Comparison of ENCODE assay signal across 8 mouse cellular contexts in genomic region chr10:81266211-81267105, GRCm38 (mm10). TPM values are rescaled to one million over a fixed set of nuclear protein-coding genes. Genes with fewer than 3 reads are reported as not detected.
A peak's percentile ranks its signal among the peaks of the same experiment; 100 is the strongest.
DNase-seq lines count a peak whose midpoint lies in the region; ATAC-seq and TF ChIP-seq lines count a peak whose summit lies in the region.

Gene Mrpl54, minus strand, starts transcription at chr10:81266934.
Gene Apba3, plus strand, starts transcription at chr10:81266960.

- H3K9me3 ChIP-seq in forebrain, embryonic 10.5 days: no peaks in the 10 kb centered on the region
- H3K9me3 ChIP-seq in heart, embryonic 15.5 days (replicated peaks): no peaks in the 10 kb centered on the region
- no peaks in the 10 kb centered on the region for H3K9me3 ChIP-seq in liver, embryonic 14.5 days (ENCODE audit: control insufficient read depth, low read length)
- H3K9me3 ChIP-seq in neural tube, embryonic 11.5 days (ENCODE audit: control insufficient read depth, low read length): no peaks in the 10 kb centered on the region
- H3K9me3 ChIP-seq in stomach, postnatal 0 days (ENCODE audit: control insufficient read depth, low read length): no peaks in the 10 kb centered on the region

- peak within 1 kb of the TSS; percentile 78 for H3K4me3 ChIP-seq in forebrain, embryonic 10.5 days
- peak within 1 kb of the TSS; percentile 78 for H3K4me3 ChIP-seq in heart, embryonic 15.5 days
- H3K4me3 ChIP-seq in liver, embryonic 14.5 days (ENCODE audit: insufficient read depth in 1 of 2, low read depth in 2 of 2, low read length in 2 of 2): peak within 1 kb of the TSS; percentile 76 to 80
- peak within 1 kb of the TSS; percentile 65 for H3K4me3 ChIP-seq in neural tube, embryonic 11.5 days (ENCODE audit: low read depth, low read length)
- H3K4me3 ChIP-seq in stomach, postnatal 0 days (ENCODE audit: low read depth, low read length): peak within 1 kb of the TSS; percentile 65

- H3K4me1 ChIP-seq in forebrain, embryonic 10.5 days: peaks cover 30% of the 10 kb centered on the region
- H3K4me1 ChIP-seq in heart, embryonic 15.5 days (replicated peaks): peaks cover 24% of the 10 kb centered on the region
- H3K4me1 ChIP-seq in liver, embryonic 14.5 days (replicated peaks; ENCODE audit: control insufficient read depth in 2 of 2, insufficient read depth in 2 of 2, low read length in 1 of 2): peaks cover 4 to 11% of the 10 kb centered on the region in 2 experiments
- H3K4me1 ChIP-seq in neural tube, embryonic 11.5 days (ENCODE audit: control insufficient read depth, insufficient read depth, low read length): peaks cover 8% of the 10 kb centered on the region
- peaks cover 2% of the 10 kb centered on the region; the same call in 1 of the 2 replicates for H3K4me1 ChIP-seq in stomach, postnatal 0 days (replicated peaks; ENCODE audit: control insufficient read depth, insufficient read depth)

- peak within 1 kb of the TSS; percentile 75 for H3K9ac ChIP-seq in heart, embryonic 15.5 days
- H3K9ac ChIP-seq in liver, embryonic 14.5 days (replicated peaks): peak within 1 kb of the TSS; percentile 65
- H3K9ac ChIP-seq in neural tube, embryonic 11.5 days (ENCODE audit: low read length): peak within 1 kb of the TSS; percentile 84
- peak within 1 kb of the TSS; percentile 70 for H3K9ac ChIP-seq in stomach, postnatal 0 days (ENCODE audit: low read length)

- TF ChIP-seq CTCF in liver, embryonic 14.5 days (IDR thresholded peaks at IDR 0.05; ENCODE audit: low read depth): peak; percentile 14; the same call in 1 of the 2 replicates
- no peak for TF ChIP-seq CTCF in stomach, postnatal 0 days (IDR thresholded peaks at IDR 0.05; ENCODE audit: low read depth)

- H3K36me3 ChIP-seq in forebrain, embryonic 10.5 days (replicated peaks): peaks cover 65% of the 10 kb centered on the region
- peaks cover 22% of the 10 kb centered on the region for H3K36me3 ChIP-seq in heart, embryonic 15.5 days
- H3K36me3 ChIP-seq in liver, embryonic 14.5 days (replicated peaks; ENCODE audit: control insufficient read depth, insufficient read depth, low read depth): peaks cover 4% of the 10 kb centered on the region; the same call in 1 of the 2 replicates
- H3K36me3 ChIP-seq in neural tube, embryonic 11.5 days (ENCODE audit: control insufficient read depth, insufficient read depth, low read length): peaks cover 13% of the 10 kb centered on the region
- H3K36me3 ChIP-seq in stomach, postnatal 0 days (ENCODE audit: control insufficient read depth, insufficient read depth, low read length): peaks cover 17% of the 10 kb centered on the region

- TF ChIP-seq EP300 in liver, embryonic 14.5 days (IDR thresholded peaks at IDR 0.05; ENCODE audit: low read depth): no peak
- peak; percentile 85 for TF ChIP-seq EP300 in stomach, postnatal 0 days (optimal IDR thresholded peaks at IDR 0.05)

- peak; percentile 97 for DNase-seq in c-Kit-negative CD71-positive TER-119-positive erythroid progenitor cells, embryonic 14.5 days (ENCODE audit: low read depth, low spot score)
- peak; percentile 94 for DNase-seq in forebrain, embryonic 10.5 days (ENCODE audit: extremely low spot score, low spot score)
- peak; percentile 97 to 98 for DNase-seq in kidney, postnatal 25 days
- DNase-seq in liver, embryonic 14.5 days (ENCODE audit: low read depth in 3 of 3, low spot score in 3 of 3): peak; percentile 89 to 94 (median 91)
- DNase-seq in neural tube, embryonic 11.5 days (ENCODE audit: low spot score): peak; percentile 98
- DNase-seq in stomach, postnatal 0 days (ENCODE audit: low spot score): peak; percentile 95

- no peaks in the 10 kb centered on the region for H3K27me3 ChIP-seq in forebrain, embryonic 10.5 days (ENCODE audit: poor library complexity, severe bottlenecking)
- H3K27me3 ChIP-seq in heart, embryonic 15.5 days: no peaks in the 10 kb centered on the region
- H3K27me3 ChIP-seq in liver, embryonic 14.5 days (ENCODE audit: control insufficient read depth, insufficient read depth, low read length): no peaks in the 10 kb centered on the region
- H3K27me3 ChIP-seq in neural tube, embryonic 11.5 days (ENCODE audit: control insufficient read depth, insufficient read depth, low read length): no peaks in the 10 kb centered on the region
- H3K27me3 ChIP-seq in stomach, postnatal 0 days (ENCODE audit: control insufficient read depth, insufficient read depth, low read length): no peaks in the 10 kb centered on the region

- ATAC-seq in CD4-positive, CD25-positive, alpha-beta regulatory T cell, adult 4 months: peak; percentile 88
- ATAC-seq in heart, embryonic 15.5 days (replicated peaks; ENCODE audit: insufficient number of reproducible peaks, insufficient read depth, low FRiP score, low read depth): peak; percentile 93
- peak; percentile 97 for ATAC-seq in liver, embryonic 14.5 days (ENCODE audit: insufficient read depth)
- ATAC-seq in neural tube, embryonic 11.5 days (ENCODE audit: insufficient read depth, low FRiP score, low TSS enrichment): peak; percentile 91
- ATAC-seq in stomach, postnatal 0 days (ENCODE audit: low FRiP score, low TSS enrichment): peak; percentile 92

- WGBS in forebrain, embryonic 10.5 days: under 1% methylated on average over 48 of the region's 48 CpGs
- under 1% methylated on average over 48 of the region's 48 CpGs for WGBS in heart, embryonic 15.5 days
- WGBS in liver, embryonic 14.5 days (ENCODE audit: insufficient replicate concordance): under 1% methylated on average over 48 of the region's 48 CpGs
- 1% methylated on average over 48 of the region's 48 CpGs for WGBS in neural tube, embryonic 11.5 days
- under 1% methylated on average over 48 of the region's 48 CpGs for WGBS in stomach, postnatal 0 days

- peak within 1 kb of the TSS; percentile 95 for H3K27ac ChIP-seq in forebrain, embryonic 10.5 days
- H3K27ac ChIP-seq in heart, embryonic 15.5 days: peak within 1 kb of the TSS; percentile 83
- peak within 1 kb of the TSS; percentile 43 for H3K27ac ChIP-seq in liver, embryonic 14.5 days
- peak within 1 kb of the TSS; percentile 65; the same call in 1 of the 2 replicates for H3K27ac ChIP-seq in neural tube, embryonic 11.5 days (ENCODE audit: low read depth, low read length)
- peak within 1 kb of the TSS; percentile 82 for H3K27ac ChIP-seq in stomach, postnatal 0 days (replicated peaks)

- H3K4me2 ChIP-seq in heart, embryonic 15.5 days: peak within 1 kb of the TSS; percentile 78
- peak within 1 kb of the TSS; percentile 72 for H3K4me2 ChIP-seq in liver, embryonic 14.5 days (ENCODE audit: low read depth)
- H3K4me2 ChIP-seq in neural tube, embryonic 11.5 days (ENCODE audit: low read depth): peak within 1 kb of the TSS; percentile 72
- peak within 1 kb of the TSS; percentile 64 for H3K4me2 ChIP-seq in stomach, postnatal 0 days (replicated peaks; ENCODE audit: low read depth)

RNA-seq across cellular contexts. Expression of gene Mrpl54, which starts in this region (rescaled TPM):
- polyA plus RNA-seq in CD4-positive, CD25-positive, alpha-beta regulatory T cell, adult 4 months (2017; shearing (Covaris generic)): 100 to 1,000 TPM; 111 to 132 TPM
- 217 TPM in 2 replicates for polyA plus RNA-seq in forebrain, embryonic 10.5 days (2016; fragmentation: Nextera tagmentation; extraction: Ambion mirVana)
- 208 and 226 TPM in 2 replicates for polyA plus RNA-seq in heart, embryonic 15.5 days (2015; fragmentation: Nextera tagmentation; extraction: Ambion mirVana)
- 42.8 and 49.9 TPM in 2 replicates for polyA plus RNA-seq in liver, embryonic 14.5 days (2012; rRNA removed)
- 113 and 120 TPM in 2 replicates for polyA plus RNA-seq in liver, embryonic 14.5 days (2014; fragmentation: Nextera tagmentation; extraction: Ambion mirVana)
- polyA plus RNA-seq in neural tube, embryonic 11.5 days (2014; fragmentation: Nextera tagmentation; extraction: Ambion mirVana): 178 and 180 TPM in 2 replicates
- polyA plus RNA-seq in stomach, postnatal 0 days (2015; fragmentation: Nextera tagmentation; extraction: Ambion mirVana): 210 and 215 TPM in 2 replicates

RNA-seq across cellular contexts. Expression of gene Apba3, which starts in this region (rescaled TPM):
- 10 to 100 TPM; 12.5 to 14.8 TPM for polyA plus RNA-seq in CD4-positive, CD25-positive, alpha-beta regulatory T cell, adult 4 months (2017; shearing (Covaris generic))
- 51.9 and 52.1 TPM in 2 replicates for polyA plus RNA-seq in forebrain, embryonic 10.5 days (2016; fragmentation: Nextera tagmentation; extraction: Ambion mirVana)
- polyA plus RNA-seq in heart, embryonic 15.5 days (2015; fragmentation: Nextera tagmentation; extraction: Ambion mirVana): 42.3 and 61.2 TPM in 2 replicates
- polyA plus RNA-seq in liver, embryonic 14.5 days (2012; rRNA removed): 14.3 and 14.6 TPM in 2 replicates
- polyA plus RNA-seq in liver, embryonic 14.5 days (2014; fragmentation: Nextera tagmentation; extraction: Ambion mirVana): 15.7 and 16.1 TPM in 2 replicates
- 35.3 and 39.0 TPM in 2 replicates for polyA plus RNA-seq in neural tube, embryonic 11.5 days (2014; fragmentation: Nextera tagmentation; extraction: Ambion mirVana)
- polyA plus RNA-seq in stomach, postnatal 0 days (2015; fragmentation: Nextera tagmentation; extraction: Ambion mirVana): 30.5 and 34.6 TPM in 2 replicates

Comparison
In these comparisons a context has a peak if more than half of its experiments do, and no peak if none do; other contexts are left out.
1. Peak in every context shown above with its lines: DNase-seq, ATAC-seq, H3K4me3 ChIP-seq and H3K27ac ChIP-seq.
2. H3K27ac ChIP-seq: peak in every context shown above with its lines; median percentile 95 in forebrain, embryonic 10.5 days; 83 in heart, embryonic 15.5 days; 82 in stomach, postnatal 0 days; 65 in neural tube, embryonic 11.5 days; 43 in liver, embryonic 14.5 days.